ENCODE assay signal across 11 mouse cellular contexts in the genomic region with DNA sequence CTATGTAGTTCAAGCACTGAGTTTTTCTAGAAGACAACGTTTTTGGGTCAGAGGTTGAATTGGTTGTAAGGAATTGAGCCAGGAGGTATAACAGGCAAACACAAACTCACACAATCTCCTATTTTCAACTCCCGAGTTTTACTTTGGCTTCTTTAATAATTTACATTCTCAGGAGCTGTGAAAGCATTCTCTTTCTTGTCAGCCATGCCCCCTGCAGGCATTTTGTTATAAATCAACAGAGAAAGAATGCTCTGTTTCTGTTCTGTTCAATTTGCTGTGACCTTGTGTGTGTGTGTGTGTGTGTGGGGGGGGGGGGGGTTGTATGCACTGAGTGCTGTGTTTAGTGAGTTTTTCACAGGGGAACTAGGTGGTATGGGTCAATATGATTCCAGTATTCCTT.
A peak's percentile ranks its signal among the peaks of the same experiment; 100 is the strongest.
DNase-seq lines count a peak whose midpoint lies in the region; ATAC-seq and TF ChIP-seq lines count a peak whose summit lies in the region.
"Had no signal": no experiment of that assay in that cellular context is flagged by ENCODE, and none has a peak within 500 bp of the region (broad histone marks: within the 10 kb centered on the region; RNA-seq: fewer than 3 reads in every experiment).

No protein-coding gene starts in this region.

- no peak overlapping the region for H3K4me3 ChIP-seq in heart, embryonic 14.5 days (ENCODE audit: control insufficient read depth in 1 of 2, insufficient read depth in 1 of 2, low read depth in 1 of 2, low read length in 2 of 2)
- H3K4me3 ChIP-seq in MEL (ENCODE audit: control insufficient read depth in 1 of 2, insufficient read depth in 1 of 2, low read depth in 2 of 2, low read length in 2 of 2): peak overlapping the region; percentile 28 to 33
- H3K4me3 ChIP-seq in liver, embryonic 16.5 days (ENCODE audit: low read depth, low read length): peak overlapping the region; percentile 37

- H3K4me2 ChIP-seq in heart, embryonic 14.5 days (ENCODE audit: low read length): peak overlapping the region; percentile 23; the same call in 1 of the 2 replicates
- H3K4me2 ChIP-seq in liver, embryonic 16.5 days (ENCODE audit: low read depth, low read length): peak overlapping the region; percentile 62

- H3K27me3 ChIP-seq in heart, embryonic 14.5 days (ENCODE audit: control insufficient read depth, insufficient read depth, low read length): no peaks in the 10 kb centered on the region
- H3K27me3 ChIP-seq in MEL (ENCODE audit: control insufficient read depth in 1 of 2, insufficient read depth in 2 of 2, low read length in 2 of 2): no peaks in the 10 kb centered on the region
- no peaks in the 10 kb centered on the region for H3K27me3 ChIP-seq in liver, embryonic 16.5 days (ENCODE audit: control insufficient read depth, insufficient read depth, low read depth, low read length)

- TF ChIP-seq EP300 in MEL (IDR thresholded peaks at IDR 0.05; ENCODE audit: low read depth in 1 of 2, low read length in 2 of 2): no peak

- no peak overlapping the region for H3K9ac ChIP-seq in heart, embryonic 14.5 days (ENCODE audit: low read length)
- H3K9ac ChIP-seq in MEL (ENCODE audit: control insufficient read depth, low read depth, low read length, poor library complexity, severe bottlenecking): peak overlapping the region; percentile 58
- peak overlapping the region; percentile 44 for H3K9ac ChIP-seq in liver, embryonic 16.5 days (ENCODE audit: low read depth, low read length)

- peak; percentile 55 for TF ChIP-seq RAD21 in MEL (IDR thresholded peaks at IDR 0.05; ENCODE audit: low read depth, low read length)

- H3K9me3 ChIP-seq in heart, embryonic 14.5 days (ENCODE audit: control insufficient read depth, low read length): no peaks in the 10 kb centered on the region
- no peaks in the 10 kb centered on the region for H3K9me3 ChIP-seq in MEL (replicated peaks; ENCODE audit: insufficient read depth, low read length)
- no peaks in the 10 kb centered on the region for H3K9me3 ChIP-seq in liver, embryonic 16.5 days (replicated peaks; ENCODE audit: control insufficient read depth, low read length)

- TF ChIP-seq CTCF in MEL (IDR thresholded peaks at IDR 0.05 in 2 of 3, conservative IDR thresholded peaks at IDR 0.05 in 1 of 3; ENCODE audit: control insufficient read depth in 1 of 3, insufficient read depth in 1 of 3, low read depth in 2 of 3, low read length in 3 of 3, poor library complexity in 1 of 3, severe bottlenecking in 1 of 3): peak in 1 of 3 experiments; percentile 43; a peak in 2 of 6 replicates

- no peaks in the 10 kb centered on the region for H3K79me2 ChIP-seq in MEL (ENCODE audit: control insufficient read depth, insufficient read depth, low read length, poor library complexity)

- TF ChIP-seq POLR2A in MEL (IDR thresholded peaks at IDR 0.05; ENCODE audit: control insufficient read depth in 1 of 2, insufficient read depth in 1 of 2, low read depth in 1 of 2, low read length in 2 of 2, poor library complexity in 1 of 2): no peak

- DNase-seq in heart, postnatal 4 days: no peak
- no peak for DNase-seq in MEL (ENCODE audit: low read depth, low spot score)
- peak; percentile 5 for DNase-seq in embryo, embryonic 9.5 days (ENCODE audit: extremely low spot score)
- DNase-seq in adrenal gland, adult 2 months: no peak
- no peak for DNase-seq in gastrocnemius, adult 18-20 months (ENCODE audit: low spot score)
- DNase-seq: heart, postnatal 10 days; lung, postnatal 4 days; thymus, postnatal 14 days had no signal

- ATAC-seq in heart, embryonic 14.5 days (ENCODE audit: insufficient number of reproducible peaks, insufficient read depth, low FRiP score, low read depth): no peak
- ATAC-seq in liver, embryonic 16.5 days (ENCODE audit: low read depth): peak; percentile 18
- ATAC-seq in monocyte, adult 5-6 weeks (replicated peaks; ENCODE audit: insufficient number of reproducible peaks, low FRiP score, low TSS enrichment, poor library complexity, severe bottlenecking): no peak

- H3K4me1 ChIP-seq in heart, embryonic 14.5 days (ENCODE audit: control insufficient read depth in 2 of 2, insufficient read depth in 2 of 2, low read length in 2 of 2): no peaks in the 10 kb centered on the region; a peak in 1 of 4 replicates
- H3K4me1 ChIP-seq in MEL (ENCODE audit: control insufficient read depth in 1 of 2, insufficient read depth in 2 of 2, low read length in 2 of 2): peaks cover 12 to 28% of the 10 kb centered on the region in 2 experiments
- peaks cover 15% of the 10 kb centered on the region for H3K4me1 ChIP-seq in liver, embryonic 16.5 days (ENCODE audit: control insufficient read depth, low read depth, low read length)

- 25% methylated on average over 2 of the region's 2 CpGs for WGBS in heart, embryonic 14.5 days
- 7% methylated on average over 2 of the region's 2 CpGs for WGBS in liver, embryonic 16.5 days (ENCODE audit: insufficient replicate concordance)

- no peaks in the 10 kb centered on the region for H3K36me3 ChIP-seq in heart, embryonic 14.5 days (ENCODE audit: control insufficient read depth, insufficient read depth, low read length)
- peaks cover 0 to 38% of the 10 kb centered on the region in 2 experiments; a peak in 2 of 4 replicates for H3K36me3 ChIP-seq in MEL (ENCODE audit: control insufficient read depth in 1 of 2, insufficient read depth in 2 of 2, low read length in 2 of 2)
- H3K36me3 ChIP-seq in liver, embryonic 16.5 days (ENCODE audit: control insufficient read depth, insufficient read depth): no peaks in the 10 kb centered on the region

- H3K27ac ChIP-seq in heart, embryonic 14.5 days (replicated peaks in 1 of 2; ENCODE audit: control insufficient read depth in 1 of 2, insufficient read depth in 1 of 2, low read depth in 2 of 2, low read length in 2 of 2): no peak overlapping the region
- H3K27ac ChIP-seq in MEL (ENCODE audit: control insufficient read depth, low read depth, low read length): peak overlapping the region; percentile 99
- peak overlapping the region; percentile 95 for H3K27ac ChIP-seq in liver, embryonic 16.5 days (ENCODE audit: low read length)

TF ChIP-seq in MEL, 35 proteins besides CTCF, POLR2A, EP300 and RAD21:
- no peak for TF ChIP-seq E2F4 (IDR thresholded peaks at IDR 0.05; ENCODE audit: borderline replicate concordance, low read depth, low read length)
- peak; percentile 25; the same call in 1 of the 2 replicates for TF ChIP-seq SMC3 (IDR thresholded peaks at IDR 0.05; ENCODE audit: low read depth, low read length)

Comparison
In these comparisons a context has a peak if more than half of its experiments do, and no peak if none do; other contexts are left out.
1. H3K27ac ChIP-seq: peak in MEL (single experiment) and liver, embryonic 16.5 days (single experiment); none in heart, embryonic 14.5 days (0 of 2).
2. H3K4me3 ChIP-seq: peak in MEL (2 of 2) and liver, embryonic 16.5 days (single experiment); none in heart, embryonic 14.5 days (0 of 2).